Mouse (Mus musculus) heart, embryonic 16.5 days (tissue): ENCODE results near the gene Myf5. TPM values are rescaled to one million over a fixed set of nuclear protein-coding genes. Genes with fewer than 3 reads are reported as not detected.

ENCODE experiments used
- ATAC-seq: fragments of 200-750 bp; cut with Nextera tagmentation; replicated peaks from 2 replicates; pipeline ENCODE4 v1.8.0; 2017; ENCODE audit warnings: moderate number of reproducible peaks; ENCODE audit not compliant: insufficient read depth, low FRiP score; ENCODE audit errors: extremely low read depth
- H3K27ac ChIP-seq: fragments of 300-500 bp; sonication (generic); 2 replicates; pipeline ENCODE4 v1.5.1; 2014; ENCODE audit warnings: mild to moderate bottlenecking, low read length, control low read depth, moderate library complexity
- H3K27me3 ChIP-seq: fragments of 300-500 bp; sonication (generic); 2 replicates; pipeline ENCODE4 v1.6.1; 2014; ENCODE audit warnings: low read length, mixed read lengths; ENCODE audit not compliant: control insufficient read depth, insufficient read depth
- H3K36me3 ChIP-seq: fragments of 300-500 bp; sonication (generic); 2 replicates; pipeline ENCODE4 v1.6.1; 2014; ENCODE audit not compliant: control insufficient read depth, insufficient read depth
- H3K4me1 ChIP-seq: fragments of 300-500 bp; sonication (generic); 2 replicates; pipeline ENCODE4 v1.6.1; 2014; ENCODE audit warnings: low read length, mixed read lengths; ENCODE audit not compliant: control insufficient read depth, insufficient read depth
- H3K4me2 ChIP-seq: fragments of 300-500 bp; sonication (generic); 2 replicates; pipeline ENCODE4 v1.6.1; 2014; ENCODE audit warnings: low read depth, mild to moderate bottlenecking, control low read depth, low read length
- H3K4me3 ChIP-seq: fragments of 300-500 bp; sonication (generic); 2 replicates; pipeline ENCODE4 v1.5.1; 2014; ENCODE audit warnings: mild to moderate bottlenecking, control low read depth, low read length
- H3K9ac ChIP-seq: fragments of 300-500 bp; sonication (generic); 2 replicates; pipeline ENCODE4 v1.6.1; 2014; ENCODE audit warnings: low read length, control low read depth
- H3K9me3 ChIP-seq: fragments of 300-500 bp; sonication (generic); replicated peaks from 2 replicates; pipeline ENCODE4 v1.6.1; 2016; ENCODE audit warnings: low read length; ENCODE audit not compliant: control insufficient read depth
- WGBS: fragments of 180-500 bp; shearing (Covaris S2); extraction: QIAGEN DNeasy Blood & Tissue Kit; methylation state at CpG from one replicate; pipeline ENCODE4 v1.1.7; 2014; 5-methylcytosine and 5-hydroxymethylcytosine counted together
- polyA plus RNA-seq: library from polyadenylated mRNA; unstranded; fragments of >200 nt; fragmentation: Nextera tagmentation; extraction: Ambion mirVana; gene quantifications from 2 replicates; pipeline ENCODE4 v1.2.1, GENCODE M21; 2015

Myf5 gene
- polyA plus RNA-seq, 1 experiment from 2014 or later: 0.17 TPM

GRCm38 (mm10) chr10:107496402-107496801 is 10.5 kb upstream of the Myf5 start:
- ATAC-seq: no peak
- H3K4me3 ChIP-seq: no peak overlapping the region

GRCm38 (mm10) chr10:107494568-107494967 is 8.6 kb upstream of the Myf5 start, which contains the start of gene Myf6:
Gene Myf6, minus strand, starts transcription at chr10:107494737.
- peak within 1 kb of the TSS; percentile 53 for H3K4me2 ChIP-seq
- no peak within 1 kb of the TSS for H3K9ac ChIP-seq
- no peak within 1 kb of the TSS for H3K27ac ChIP-seq
- WGBS: 85% methylated on average over 6 of the region's 6 CpGs
- H3K9me3 ChIP-seq: no peaks in the 10 kb centered on the region
- H3K27me3 ChIP-seq: no peaks in the 10 kb centered on the region
- no peaks in the 10 kb centered on the region for H3K36me3 ChIP-seq
- ATAC-seq: no peak
- peak within 1 kb of the TSS; percentile 31 for H3K4me3 ChIP-seq
- peaks cover 8% of the 10 kb centered on the region; the same call in 1 of the 2 replicates for H3K4me1 ChIP-seq

More at GRCm38 (mm10) chr10:107496402-107496801, 10.5 kb upstream of the Myf5 start:
- H3K27ac ChIP-seq: no peak overlapping the region
- H3K9me3 ChIP-seq: no peaks in the 10 kb centered on the region
- WGBS: 70% methylated on average over 1 of the region's 1 CpGs
- peaks cover 14% of the 10 kb centered on the region; the same call in 1 of the 2 replicates for H3K4me1 ChIP-seq
- no peak overlapping the region for H3K4me2 ChIP-seq
- no peak overlapping the region for H3K9ac ChIP-seq
- H3K36me3 ChIP-seq: no peaks in the 10 kb centered on the region
- no peaks in the 10 kb centered on the region for H3K27me3 ChIP-seq

GRCm38 (mm10) chr10:107493580-107494474 is 7.9 kb upstream of the Myf5 start:
- Histone ChIP-seq H3K9ac (peak overlapping the region; percentile 6), H3K36me3 (no peaks in the 10 kb centered on the region), H3K27ac (no peak overlapping the region), H3K4me1 (peaks cover 4% of the 10 kb centered on the region; the same call in 1 of the 2 replicates), H3K4me2 (peak overlapping the region; percentile 53), H3K4me3 (peak overlapping the region; percentile 31), H3K9me3 (no peaks in the 10 kb centered on the region), H3K27me3 (no peaks in the 10 kb centered on the region)
- WGBS: 50% methylated on average over 20 of the region's 20 CpGs
- no peak for ATAC-seq

- Histone ChIP-seq H3K27me3 (no peaks in the 10 kb centered on the region), H3K4me2 (peak overlapping the region; percentile 53), H3K4me3 (peak overlapping the region; percentile 31), H3K9ac (peak overlapping the region; percentile 6), H3K4me1 (peaks cover 4% of the 10 kb centered on the region; the same call in 1 of the 2 replicates), H3K27ac (no peak overlapping the region), H3K9me3 (no peaks in the 10 kb centered on the region), H3K36me3 (no peaks in the 10 kb centered on the region)
- 33% methylated on average over 18 of the region's 18 CpGs for WGBS
- ATAC-seq: no peak; the same call in 1 of the 2 replicates
Measured at GRCm38 (mm10) chr10:107492867-107493579, 7.1 kb upstream of the Myf5 start.

- Histone ChIP-seq H3K27ac (no peak overlapping the region), H3K9me3 (no peaks in the 10 kb centered on the region), H3K4me1 (peaks cover 1% of the 10 kb centered on the region; the same call in 1 of the 2 replicates), H3K4me2 (no peak overlapping the region), H3K36me3 (no peaks in the 10 kb centered on the region), H3K4me3 (no peak overlapping the region), H3K27me3 (no peaks in the 10 kb centered on the region), H3K9ac (0 out of 2 replicates have a peak overlapping the region, but pooled peaks have one; percentile 15)
- 32% methylated on average over 12 of the region's 12 CpGs for WGBS
- ATAC-seq: no peak
Measured at GRCm38 (mm10) chr10:107488654-107489315, 2.9 kb upstream of the Myf5 start.

- Histone ChIP-seq H3K4me2 (no peak overlapping the region), H3K36me3 (no peaks in the 10 kb centered on the region), H3K27me3 (no peaks in the 10 kb centered on the region), H3K4me1 (no peaks in the 10 kb centered on the region), H3K4me3 (no peak overlapping the region), H3K9me3 (no peaks in the 10 kb centered on the region), H3K9ac (no peak overlapping the region), H3K27ac (no peak overlapping the region)
- no peak for ATAC-seq
- 62% methylated on average over 12 of the region's 12 CpGs for WGBS
Measured at GRCm38 (mm10) chr10:107486770-107487169, 836 bp upstream of the Myf5 start.

GRCm38 (mm10) chr10:107484050-107484449 is 1.9 kb downstream of the Myf5 start:
- H3K9ac ChIP-seq: no peak overlapping the region
- H3K4me1 ChIP-seq: no peaks in the 10 kb centered on the region
- H3K36me3 ChIP-seq: no peaks in the 10 kb centered on the region
- no peaks in the 10 kb centered on the region for H3K27me3 ChIP-seq
- peak overlapping the region; percentile 23 for H3K4me2 ChIP-seq
- WGBS: 70% methylated on average over 10 of the region's 10 CpGs
- H3K27ac ChIP-seq: no peak overlapping the region
- no peak overlapping the region for H3K4me3 ChIP-seq
- no peak for ATAC-seq
- H3K9me3 ChIP-seq: no peaks in the 10 kb centered on the region

GRCm38 (mm10) chr10:107473497-107473896 is 12.4 kb downstream of the Myf5 start:
- Histone ChIP-seq H3K27me3 (no peaks in the 10 kb centered on the region), H3K4me1 (no peaks in the 10 kb centered on the region), H3K9ac (no peak overlapping the region), H3K4me2 (no peak overlapping the region), H3K36me3 (no peaks in the 10 kb centered on the region), H3K27ac (no peak overlapping the region), H3K4me3 (no peak overlapping the region), H3K9me3 (no peaks in the 10 kb centered on the region)
- 41% methylated on average over 2 of the region's 2 CpGs for WGBS
- no peak for ATAC-seq
